Mouse (Mus musculus) heart, adult 8-10 months (tissue): Measurements from ENCODE around the gene Lyl1. TPM values are rescaled to one million over a fixed set of nuclear protein-coding genes. Genes with fewer than 3 reads are reported as not detected.
A peak's percentile ranks its signal among the peaks of the same experiment; 100 is the strongest.
"Not testable (repeated sequence)": the region's sequence is repeated elsewhere in the genome, so short reads cannot be mapped to it uniquely, and the experiment has no call there.

Experiments used
- DNase-seq: peaks from one replicate; pipeline ENCODE4 v3.0.0; 2022; ENCODE audit warnings: low spot score
- total RNA-seq, 4 experiments: library from RNA; stranded (reverse); gene quantifications; 2 replicates each; pipeline ENCODE4 v1.2.4; 2022

Gene Lyl1
- total RNA-seq, 4 experiments from 2014 or later: 3.5 to 4.8 (median 4.3) TPM

DNA sequence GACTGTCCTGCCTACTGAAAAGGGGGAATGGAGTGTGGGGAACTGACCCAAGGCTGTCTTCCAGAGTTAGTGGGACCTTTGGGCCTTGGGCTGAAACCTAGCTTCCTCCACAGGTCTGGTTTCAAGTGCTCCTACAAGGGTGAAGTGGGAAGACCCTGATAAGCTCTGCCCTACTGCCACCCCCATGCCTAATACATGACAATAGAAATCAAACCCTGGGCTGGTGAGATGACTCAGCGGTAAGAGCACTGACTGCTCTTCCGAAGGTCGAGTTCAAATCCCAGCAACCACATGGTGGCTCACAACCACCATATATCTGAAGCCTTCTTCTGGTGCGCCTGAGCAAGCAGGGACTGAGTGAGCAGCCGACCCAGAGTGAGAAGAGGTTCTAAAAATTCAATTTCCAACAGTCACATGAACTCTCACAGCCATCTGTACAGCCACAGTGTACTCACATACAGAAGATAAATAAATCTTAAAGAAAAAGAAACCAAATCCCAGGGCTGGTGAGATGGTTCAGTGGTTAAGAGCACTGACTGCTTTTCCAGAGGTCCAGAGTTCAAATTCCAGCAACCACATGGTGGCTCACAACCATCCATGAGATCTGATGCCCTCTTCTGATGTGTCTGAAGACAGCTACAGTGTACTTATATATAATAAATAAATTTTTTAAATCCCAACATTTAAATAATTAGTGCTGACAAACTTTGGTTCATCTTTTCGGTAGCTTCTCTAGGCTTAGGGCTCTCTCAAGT lies 32.3 kb upstream of the Lyl1 start:
- DNase-seq: no peak

- not testable (repeated sequence) for DNase-seq
Measured at GRCm38 (mm10) chr8:84670295-84671006, 30.8 kb upstream of the Lyl1 start.

DNA sequence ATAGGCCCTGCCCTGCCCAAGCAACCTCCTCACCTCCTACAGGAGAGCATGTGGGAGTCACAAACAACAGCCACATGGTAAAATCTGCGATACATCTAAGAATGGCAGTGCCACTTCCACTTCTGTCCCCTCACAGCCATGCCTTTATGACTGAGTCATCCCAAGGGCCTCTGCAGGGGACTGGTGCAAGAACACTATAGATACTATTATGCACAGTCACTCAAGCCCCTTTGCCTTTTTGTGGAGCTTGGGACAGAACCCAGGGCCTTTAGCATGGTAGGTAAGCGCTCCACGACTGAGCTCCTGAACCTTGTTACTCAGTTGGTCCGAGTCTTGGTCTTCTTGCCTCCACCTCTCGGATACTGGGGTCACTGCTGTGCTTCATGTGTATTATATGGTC lies 24.0 kb upstream of the Lyl1 start:
- no peak for DNase-seq

DNA sequence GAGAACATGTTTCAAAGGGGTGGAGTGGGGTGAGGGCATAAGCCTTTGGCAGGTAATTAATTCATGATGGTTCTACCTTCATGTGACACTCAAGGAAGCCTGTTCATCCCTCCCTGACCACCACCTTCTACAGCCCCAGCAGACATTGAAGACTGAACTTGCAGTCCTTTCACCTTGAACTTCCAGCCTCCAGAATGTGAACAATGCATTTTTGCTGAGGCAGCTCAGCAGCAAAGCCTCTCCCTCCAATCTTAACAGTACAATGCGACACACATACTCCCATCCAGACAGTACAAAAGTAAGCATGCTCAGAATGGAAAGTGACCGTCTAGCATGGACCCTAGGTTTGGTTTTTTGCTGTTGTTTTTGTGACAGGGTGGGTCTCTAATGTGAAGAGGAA lies 19.8 kb upstream of the Lyl1 start:
- no peak for DNase-seq

DNA sequence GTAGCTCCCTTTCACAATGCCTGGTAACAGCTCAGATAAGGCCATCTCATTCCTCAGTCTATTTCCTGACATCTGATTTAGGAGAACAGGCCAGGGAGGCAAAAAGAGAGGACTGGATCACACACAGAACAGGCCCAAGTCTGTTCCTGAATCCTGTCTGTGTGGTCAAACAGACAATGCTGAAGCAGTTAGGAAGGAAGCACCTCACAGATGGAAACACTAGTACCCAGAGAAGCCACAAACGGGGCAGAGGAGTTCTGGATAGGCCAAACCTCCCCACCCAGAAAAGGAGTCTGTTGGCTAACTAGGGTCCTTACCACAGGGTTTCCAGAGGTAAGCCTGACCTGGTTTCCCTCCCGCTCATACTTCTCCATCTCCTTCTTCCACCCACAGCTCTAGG lies 19.0 kb upstream of the Lyl1 start:
- DNase-seq: no peak

DNA sequence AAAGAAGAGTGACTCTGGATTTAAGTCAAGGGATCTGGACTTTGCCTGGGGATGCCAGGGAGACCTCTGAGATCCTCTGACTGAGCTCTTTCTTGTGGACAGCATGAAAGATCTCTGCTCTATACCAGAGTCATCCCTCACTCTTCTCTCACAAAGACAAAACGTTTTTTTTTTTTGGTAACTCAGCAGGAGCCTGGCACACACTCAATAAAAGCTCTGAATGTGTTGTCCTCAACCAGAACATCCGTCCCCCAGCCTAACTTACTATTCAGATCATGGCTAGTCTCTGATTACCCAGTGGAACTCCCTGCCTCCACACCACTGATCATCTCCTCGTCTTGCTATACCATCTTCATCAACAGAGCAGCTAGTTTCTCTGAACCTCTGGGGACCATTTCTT lies 16.7 kb upstream of the Lyl1 start:
- no peak for DNase-seq

GRCm38 (mm10) chr8:84686191-84687002 lies 14.9 kb upstream of the Lyl1 start, which contains the start of gene Trmt1:
Gene Trmt1, plus strand, starts transcription at chr8:84686307.
- no peak for DNase-seq

DNA sequence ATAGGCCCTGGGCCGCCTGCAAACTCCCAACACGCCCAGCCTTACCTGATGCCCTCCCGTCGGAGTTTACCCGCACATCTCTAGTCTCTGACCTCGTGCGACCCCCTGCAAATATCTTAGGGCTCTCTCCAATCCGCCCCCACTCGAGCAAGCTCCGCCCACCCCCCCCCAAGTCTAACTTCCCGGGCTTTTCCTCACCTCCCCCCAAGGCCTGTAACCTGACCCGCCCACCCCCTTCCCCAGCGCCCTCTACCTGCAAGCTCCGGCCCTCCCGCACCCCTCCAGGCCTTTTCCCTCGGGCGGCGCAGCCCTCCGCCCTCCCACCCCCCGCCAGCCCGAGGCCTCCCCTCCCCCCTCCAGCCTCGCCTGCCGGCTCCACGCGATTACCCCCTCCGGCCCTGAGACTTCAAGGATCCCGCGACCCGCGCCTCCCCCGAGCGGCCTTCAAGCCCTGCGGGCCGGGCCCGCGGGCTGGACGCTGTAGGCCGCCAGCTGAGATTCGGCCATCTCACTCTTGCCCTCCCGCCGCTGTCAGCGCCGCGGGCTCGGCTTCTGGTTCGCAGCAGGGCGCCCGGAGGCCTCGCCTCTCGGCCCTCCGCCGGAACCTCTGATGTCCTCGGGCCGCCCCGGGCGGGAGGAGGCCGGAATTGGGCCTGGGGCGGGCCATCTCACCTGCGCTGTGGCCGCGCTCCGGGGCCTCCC lies 14.1 kb upstream of the Lyl1 start:
- DNase-seq: no peak

- DNase-seq: peak; percentile 87
Measured at GRCm38 (mm10) chr8:84687705-84688100, 13.6 kb upstream of the Lyl1 start, which contains the start of gene Nacc1. Gene Nacc1, minus strand, starts transcription at chr8:84687862.

- DNase-seq: peak; percentile 97
Measured at GRCm38 (mm10) chr8:84689091-84689915, 12.0 kb upstream of the Lyl1 start.

DNA sequence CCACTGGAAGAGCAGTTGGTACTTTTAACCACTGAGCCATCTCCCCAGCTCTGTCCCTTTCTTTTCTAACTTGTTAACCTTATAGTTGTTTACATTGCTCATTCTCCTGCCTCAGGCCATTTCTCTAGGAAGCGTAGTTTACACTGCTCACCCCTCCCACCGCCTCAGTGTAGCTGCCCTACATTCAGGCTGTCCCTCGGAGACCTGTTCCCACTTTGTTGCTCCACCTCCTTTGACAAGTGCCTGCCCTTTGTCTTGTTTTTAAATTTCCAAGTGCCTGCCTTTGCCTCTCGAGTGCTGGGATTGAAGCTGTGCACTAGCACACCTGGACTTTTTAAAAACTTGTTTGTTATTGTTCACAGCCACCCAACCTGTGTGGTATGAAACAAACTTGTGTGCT lies 7.9 kb upstream of the Lyl1 start:
- no peak for DNase-seq

- no peak for DNase-seq
Measured at GRCm38 (mm10) chr8:84695140-84695539, 6.1 kb upstream of the Lyl1 start.

DNA sequence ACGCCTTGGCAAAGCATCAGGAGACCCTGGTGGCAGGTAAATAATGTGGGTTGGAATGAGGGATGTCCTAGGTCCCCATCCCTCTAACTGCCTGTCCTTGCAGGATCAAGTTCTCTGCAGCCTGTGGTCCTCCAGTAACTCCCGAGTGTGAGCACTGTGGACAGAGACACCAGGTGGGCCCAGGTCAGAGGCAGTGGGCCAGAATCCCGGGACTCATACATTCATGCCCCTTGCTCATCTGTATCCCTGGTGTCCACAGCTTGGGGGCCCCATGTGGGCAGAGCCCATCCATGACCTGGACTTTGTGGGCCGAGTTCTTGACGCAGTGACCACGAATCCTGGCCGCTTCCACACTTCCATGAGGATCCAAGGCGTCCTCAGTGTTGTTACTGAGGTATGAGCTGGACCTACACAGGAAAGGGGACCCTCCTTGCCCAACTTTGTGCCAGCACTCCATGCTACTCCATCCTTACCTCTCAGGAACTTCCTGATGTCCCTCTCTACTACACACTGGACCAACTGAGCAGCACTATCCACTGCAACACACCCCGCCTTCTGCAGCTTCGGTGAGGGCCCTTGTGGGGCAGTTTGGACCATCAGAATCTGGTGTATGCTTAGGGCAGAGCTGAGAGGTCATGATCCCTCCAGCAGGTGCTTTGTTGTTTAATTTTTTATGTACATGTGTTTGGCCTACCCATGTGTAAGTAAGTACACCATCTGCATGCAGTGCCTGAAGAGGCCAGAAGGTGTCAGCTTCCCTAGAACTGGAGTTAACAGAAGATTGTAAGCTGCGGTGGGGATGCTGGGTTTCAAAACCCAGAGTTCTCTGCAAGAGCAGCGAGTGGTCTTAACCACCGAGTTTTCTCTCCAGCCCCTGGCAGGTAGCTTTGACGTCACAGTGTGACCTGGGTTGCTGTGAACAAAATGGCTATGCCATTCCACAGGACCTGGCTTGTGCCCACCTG lies 3.8 kb upstream of the Lyl1 start:
- no peak for DNase-seq

DNA sequence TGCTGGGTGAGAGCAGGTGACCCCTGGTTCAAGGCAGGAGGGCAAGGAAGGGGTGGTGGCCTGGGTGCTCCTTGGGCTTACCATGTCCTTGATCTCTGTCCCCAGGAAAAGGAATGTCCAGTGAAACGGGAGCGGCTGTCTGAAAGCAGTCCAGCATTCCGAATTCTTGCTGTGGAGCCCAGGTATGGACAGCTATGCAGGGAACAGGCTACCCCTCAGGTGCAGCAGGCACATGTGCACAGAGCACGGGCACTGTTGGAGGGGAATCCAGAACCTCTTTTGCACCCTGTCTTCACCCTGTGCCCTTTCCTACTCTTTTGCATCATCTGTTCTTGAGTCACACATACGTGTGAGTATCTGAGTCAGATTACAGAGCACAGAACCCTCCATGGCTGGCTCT lies 3.0 kb upstream of the Lyl1 start:
- DNase-seq: no peak

DNA sequence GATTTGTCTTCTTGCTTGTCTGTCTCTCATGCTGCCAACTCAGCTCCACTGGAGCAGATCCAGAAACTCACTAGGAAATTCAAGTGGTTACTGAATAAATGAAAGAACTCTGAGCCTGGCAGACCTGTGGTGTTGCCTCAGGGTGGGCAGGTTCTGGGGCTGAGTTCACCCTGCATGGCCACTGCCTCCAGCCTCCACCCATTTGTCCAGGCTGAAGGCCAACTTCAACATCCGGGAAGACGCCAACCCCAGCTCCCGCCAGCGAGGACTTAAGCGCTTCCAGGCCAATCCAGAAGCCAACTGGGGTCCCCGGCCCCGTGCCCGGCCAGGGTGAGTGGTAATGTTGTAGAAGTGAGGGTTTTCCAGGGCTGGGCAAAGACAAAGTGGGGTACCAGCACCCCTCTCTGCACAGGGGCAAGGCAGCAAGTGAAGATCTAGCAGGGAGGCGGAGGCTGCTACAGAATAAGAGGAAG lies 2.3 kb upstream of the Lyl1 start:
- peak; percentile 85 for DNase-seq

GRCm38 (mm10) chr8:84699861-84700322 lies 1.4 kb upstream of the Lyl1 start:
- DNase-seq: peak; percentile 89

DNA sequence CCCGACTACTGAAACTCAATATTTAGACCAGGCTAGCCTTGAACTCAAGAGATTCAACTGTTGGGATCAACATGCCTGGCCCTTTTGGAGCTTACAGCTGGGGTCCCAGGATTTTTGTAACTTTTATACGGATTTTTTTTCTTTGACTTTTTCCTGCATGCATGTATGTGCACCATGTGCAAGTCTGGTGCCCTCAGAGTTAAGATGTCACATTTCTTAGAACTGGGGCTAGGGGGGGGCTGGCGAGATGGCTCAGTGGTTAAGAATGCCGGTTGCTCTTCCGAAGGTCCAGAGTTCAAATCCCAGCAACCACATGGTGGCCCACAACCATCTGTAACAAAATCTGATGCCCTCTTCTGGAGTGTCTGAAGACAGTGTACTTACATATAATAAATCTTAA lies 731 bp upstream of the Lyl1 start:
- no peak for DNase-seq

GRCm38 (mm10) chr8:84702561-84702960 lies 1.3 kb downstream of the Lyl1 start:
- no peak for DNase-seq

DNA sequence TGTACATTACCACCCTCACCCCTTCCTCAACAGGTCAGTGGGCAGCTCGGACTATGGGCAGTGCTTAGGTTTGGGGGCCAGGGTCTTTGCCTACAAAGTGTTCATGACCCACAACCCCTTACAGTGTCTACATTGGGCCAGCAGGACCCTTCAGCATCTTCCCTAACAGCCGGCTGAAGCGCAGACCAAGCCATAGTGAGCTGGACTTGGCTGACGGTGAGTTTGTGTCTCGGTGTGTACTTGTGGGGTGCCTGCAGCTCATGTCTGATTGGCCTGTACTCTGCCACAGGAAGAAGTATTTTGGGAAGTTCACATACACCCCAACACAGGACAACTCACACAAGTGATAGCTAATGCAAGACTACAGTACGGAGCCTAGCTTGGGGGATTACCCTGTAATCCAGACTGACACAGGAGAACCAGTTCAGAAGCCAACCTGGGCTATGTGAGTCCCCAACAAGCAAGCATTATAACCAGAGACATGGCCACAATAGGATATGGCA lies 1.8 kb downstream of the Lyl1 start:
- no peak for DNase-seq
